Mouse (Mus musculus) adrenal gland, adult 8-10 months (tissue): ENCODE measurements around the gene Lrrc49. TPM values are rescaled to one million over a fixed set of nuclear protein-coding genes. Genes with fewer than 3 reads are reported as not detected.
A peak's percentile ranks its signal among the peaks of the same experiment; 100 is the strongest.

Experiments
- DNase-seq: peaks from one replicate; pipeline ENCODE4 v3.0.0; 2022
- total RNA-seq, 4 experiments: library from RNA; stranded (reverse); gene quantifications; 2 replicates each; pipeline ENCODE4 v1.2.4; 2022

Gene Lrrc49
- total RNA-seq, 4 experiments from 2014 or later, result 16.1 to 24.9 (median 22.2) TPM

DNA sequence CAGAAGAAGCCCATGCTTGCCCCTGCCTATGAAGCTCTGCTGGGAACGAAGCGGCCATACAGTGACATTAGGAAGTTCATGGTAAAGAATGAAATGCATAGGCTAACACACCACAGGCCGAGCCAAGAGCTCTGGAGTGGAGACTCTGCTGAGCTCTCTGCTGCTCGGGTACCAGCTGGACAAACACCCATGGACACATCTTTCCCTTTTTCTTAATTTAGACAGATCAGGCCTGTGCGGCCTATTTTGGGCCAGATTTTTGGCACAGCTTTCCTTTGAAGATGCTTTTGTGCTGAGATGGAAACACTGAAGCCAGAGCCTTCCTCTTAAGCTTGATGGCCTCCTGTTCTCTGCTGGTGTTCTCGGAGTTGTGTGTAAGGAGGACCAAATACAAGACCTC lies 95.0 kb downstream of the Lrrc49 start:
- DNase-seq, result no peak

DNA sequence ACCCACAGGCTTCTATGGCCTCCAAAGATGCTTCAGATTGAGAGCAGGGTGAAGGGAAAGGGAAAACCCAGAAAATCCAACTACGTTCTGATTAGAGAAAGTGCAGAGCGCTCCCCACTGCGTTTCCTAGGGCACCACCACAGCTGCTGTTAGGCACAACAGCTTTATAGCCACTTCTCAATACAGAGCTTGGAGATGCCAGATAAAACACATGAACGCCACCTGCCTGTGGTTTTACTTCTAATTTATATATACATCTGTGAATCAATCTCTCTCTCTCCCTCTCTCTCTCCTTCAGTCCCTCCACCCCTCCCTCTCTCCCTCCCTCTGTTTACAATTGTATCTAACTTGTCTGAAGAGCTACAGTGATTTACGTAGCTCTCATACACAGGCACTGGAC lies 95.6 kb downstream of the Lrrc49 start:
- no peak for DNase-seq

DNA sequence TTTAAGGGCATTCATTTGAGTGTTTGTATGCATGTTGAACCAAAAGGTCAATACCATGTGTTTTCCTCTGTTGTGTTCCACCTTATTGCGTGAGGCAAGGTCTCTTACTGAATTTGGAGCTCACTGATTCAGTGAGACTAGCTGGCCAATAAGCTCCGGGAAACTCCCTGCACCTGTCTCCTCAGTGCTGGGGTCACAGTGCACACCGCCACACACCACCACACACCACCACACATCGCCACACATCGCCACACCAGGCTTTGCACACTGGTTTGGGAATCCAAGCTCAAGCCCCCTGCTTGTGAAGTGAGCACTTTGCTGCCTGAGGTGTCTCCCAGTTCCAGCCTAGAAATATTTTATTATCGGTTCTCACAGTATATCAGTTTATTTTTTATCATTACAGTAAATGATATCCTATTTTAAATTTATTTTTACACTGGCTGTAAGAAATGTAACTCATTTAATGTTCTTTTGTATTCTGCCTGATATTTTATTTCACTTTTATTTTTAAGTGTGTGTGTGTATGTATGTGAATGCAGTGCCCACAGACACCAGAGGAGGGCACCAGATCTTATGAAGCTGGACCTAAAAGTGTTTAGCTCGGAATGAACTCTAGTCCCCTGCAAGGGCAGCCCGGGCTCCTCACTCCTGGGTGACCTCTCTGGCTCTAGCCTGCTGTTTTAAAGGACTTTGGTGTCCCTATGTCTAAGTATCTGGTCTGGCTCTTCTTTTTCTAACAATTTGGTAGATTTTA lies 96.9 kb downstream of the Lrrc49 start:
- DNase-seq, result no peak

DNA sequence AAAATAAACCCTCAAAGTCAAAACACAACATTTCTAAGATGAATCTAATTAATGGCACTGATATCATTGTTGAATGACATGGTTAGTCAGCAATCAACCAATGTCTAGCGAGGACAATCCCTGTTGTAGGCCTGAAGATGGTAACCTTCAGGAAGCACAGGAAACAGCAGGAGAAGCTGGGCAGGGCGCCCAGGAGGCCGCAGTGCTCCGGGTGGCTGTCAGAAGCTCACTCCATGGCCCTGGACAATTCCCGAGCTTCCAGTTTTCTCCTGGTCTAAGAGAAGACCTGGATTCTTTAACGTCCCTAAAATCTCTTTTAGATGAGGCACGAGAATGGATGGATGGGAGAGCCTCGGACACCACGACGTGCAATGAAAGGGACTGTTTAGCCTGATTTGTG lies 99.0 kb downstream of the Lrrc49 start:
- DNase-seq, result no peak

DNA sequence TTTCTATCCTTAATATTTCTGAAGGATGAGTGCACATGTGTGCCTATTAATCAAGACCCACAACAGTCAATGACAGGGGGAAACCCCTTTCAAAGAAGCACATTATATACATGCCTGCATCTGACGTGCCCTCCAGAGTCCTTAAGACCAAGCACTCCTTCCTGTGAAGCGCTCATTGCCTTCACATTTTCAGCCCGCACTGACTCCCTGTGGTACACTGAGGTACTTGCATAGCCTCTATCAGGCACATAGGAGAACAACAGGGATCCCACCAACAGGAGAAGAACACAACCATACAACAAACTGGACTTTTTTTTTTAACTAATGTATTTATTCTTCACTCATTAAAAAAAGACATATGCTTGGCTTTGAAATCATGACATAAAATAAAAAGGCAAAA lies 101.0 kb downstream of the Lrrc49 start:
- no peak for DNase-seq

DNA sequence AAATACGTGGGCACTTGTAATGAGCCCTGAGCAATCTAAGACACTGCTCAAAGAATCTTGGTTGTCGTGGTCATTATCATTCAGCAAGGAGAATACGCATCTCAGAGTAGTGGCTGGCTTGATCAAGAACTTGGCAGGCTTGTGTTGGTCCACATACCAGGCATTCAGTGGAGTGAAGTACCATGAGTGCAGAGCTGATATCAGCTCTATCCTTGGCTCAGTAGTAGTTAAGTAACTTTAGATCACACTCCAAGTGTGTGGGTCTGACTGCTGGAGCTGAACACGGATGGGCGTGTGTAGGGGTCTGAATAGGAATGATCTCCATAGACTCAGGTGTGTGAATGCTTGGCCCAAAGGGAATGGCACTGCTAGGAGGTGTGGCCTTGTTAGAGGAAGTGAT lies 102.8 kb downstream of the Lrrc49 start:
- DNase-seq, result no peak

DNA sequence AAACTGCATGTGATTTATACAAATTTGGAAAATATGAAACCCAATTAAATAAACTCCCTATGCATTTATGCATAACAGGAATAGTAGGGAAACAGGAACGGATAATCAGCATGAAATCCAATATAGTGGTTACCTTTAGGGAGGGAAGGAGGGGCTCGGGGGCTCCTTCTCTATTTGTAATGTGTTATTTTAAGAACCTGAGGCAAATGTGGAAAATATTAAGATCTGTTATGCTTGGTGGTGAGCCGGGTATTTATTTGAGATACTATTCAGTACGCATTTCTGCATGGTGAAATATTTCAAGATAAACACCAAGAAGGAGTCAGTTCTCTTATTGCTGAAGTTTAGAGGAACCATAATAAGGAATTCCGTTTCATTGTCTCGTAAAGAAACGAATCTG lies 105.4 kb downstream of the Lrrc49 start:
- no peak for DNase-seq

DNA sequence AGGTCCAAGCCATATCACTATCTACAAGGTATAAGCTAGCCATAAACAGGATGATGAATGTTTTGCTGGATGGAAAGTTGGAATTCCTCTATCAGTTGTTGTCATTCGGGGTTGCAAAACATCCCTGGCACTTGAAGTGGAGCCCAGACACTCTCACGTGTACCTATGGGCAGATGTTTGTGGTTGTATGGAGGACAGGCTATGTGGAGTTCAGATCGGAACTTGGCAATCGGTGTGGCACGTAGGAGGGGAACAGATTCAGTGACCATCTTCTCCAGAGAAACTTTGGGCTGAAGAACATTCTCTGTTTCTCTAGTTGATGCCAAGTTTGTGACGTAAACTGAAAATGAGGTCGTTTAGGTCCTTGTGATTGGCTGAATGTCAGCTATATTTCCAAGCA lies 114.9 kb downstream of the Lrrc49 start:
- DNase-seq, result no peak

DNA sequence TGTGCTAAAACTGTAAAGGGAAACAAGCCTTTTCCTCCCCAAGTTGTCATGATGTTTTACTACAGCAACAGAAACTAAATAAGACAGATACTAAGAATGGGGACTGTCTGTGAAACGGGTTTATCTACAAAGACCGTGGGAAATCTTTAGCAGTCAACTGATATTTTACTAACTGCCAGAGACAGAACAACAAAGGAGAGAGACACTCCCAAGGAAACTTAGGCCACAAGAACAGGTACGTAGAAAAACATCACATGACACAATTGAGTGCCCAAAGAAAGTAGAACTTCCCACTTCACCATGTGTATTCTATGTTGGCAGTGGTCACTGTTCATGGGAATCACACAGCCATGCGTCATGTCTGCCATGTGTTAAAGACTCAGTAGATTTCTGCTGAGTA lies 116.2 kb downstream of the Lrrc49 start:
- no peak for DNase-seq

DNA sequence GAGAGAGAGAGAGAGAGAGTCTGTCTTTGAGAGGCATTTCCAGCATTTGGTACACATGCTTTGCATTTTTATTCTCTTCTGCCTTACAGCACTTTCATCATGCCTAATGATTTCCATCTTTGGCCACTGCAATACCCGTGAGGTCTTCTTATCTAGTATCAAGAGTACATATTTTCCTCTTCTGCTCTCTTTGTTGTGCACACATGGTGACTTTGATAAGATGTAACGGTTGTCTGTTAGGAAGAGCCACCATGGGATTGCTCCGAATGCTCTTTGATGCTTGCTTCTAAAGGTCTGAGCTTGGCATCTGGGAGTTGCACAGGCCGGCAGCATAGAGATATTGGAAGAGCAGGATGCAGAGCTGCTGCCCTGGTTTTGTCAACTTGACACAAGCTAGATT lies 116.9 kb downstream of the Lrrc49 start:
- no peak for DNase-seq

DNA sequence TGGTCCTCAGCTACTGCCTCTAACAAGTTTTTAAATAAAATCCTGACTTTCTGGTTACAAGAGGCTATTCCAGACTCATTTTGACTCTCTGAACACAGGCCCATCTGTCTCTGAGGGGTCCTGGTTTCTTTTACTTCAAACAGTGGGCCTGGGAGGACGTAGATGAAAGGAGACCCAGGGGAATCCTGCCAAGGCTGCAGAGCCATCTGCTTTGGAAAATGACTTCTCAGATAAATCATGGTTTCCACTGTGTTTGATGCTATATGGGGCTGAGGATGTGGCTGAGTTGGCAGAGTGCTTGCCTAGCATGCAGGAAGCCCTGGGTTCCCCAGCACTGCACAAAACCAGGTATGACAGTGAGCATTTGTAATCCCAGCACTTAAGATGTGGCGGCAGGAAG lies 118.6 kb downstream of the Lrrc49 start:
- DNase-seq, result no peak

DNA sequence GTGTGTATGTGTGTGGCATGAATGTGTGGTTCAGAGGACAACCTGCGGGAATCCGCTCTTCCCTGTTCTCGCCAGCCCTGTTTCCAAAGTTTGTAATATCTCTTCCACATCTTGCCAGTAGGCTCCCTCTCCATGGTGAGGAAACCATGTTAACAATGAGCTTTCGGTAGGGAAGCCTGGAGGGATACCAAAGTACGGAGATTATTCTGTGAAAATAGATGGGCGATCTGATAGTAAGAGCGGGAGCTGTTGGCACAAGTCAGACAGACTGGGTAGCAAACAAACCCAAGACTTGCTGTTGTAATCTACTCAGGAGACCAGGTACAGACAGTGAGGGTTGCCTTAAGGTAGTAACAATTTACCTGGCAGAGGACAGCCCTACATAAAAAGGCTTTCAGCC lies 124.1 kb downstream of the Lrrc49 start:
- no peak for DNase-seq

DNA sequence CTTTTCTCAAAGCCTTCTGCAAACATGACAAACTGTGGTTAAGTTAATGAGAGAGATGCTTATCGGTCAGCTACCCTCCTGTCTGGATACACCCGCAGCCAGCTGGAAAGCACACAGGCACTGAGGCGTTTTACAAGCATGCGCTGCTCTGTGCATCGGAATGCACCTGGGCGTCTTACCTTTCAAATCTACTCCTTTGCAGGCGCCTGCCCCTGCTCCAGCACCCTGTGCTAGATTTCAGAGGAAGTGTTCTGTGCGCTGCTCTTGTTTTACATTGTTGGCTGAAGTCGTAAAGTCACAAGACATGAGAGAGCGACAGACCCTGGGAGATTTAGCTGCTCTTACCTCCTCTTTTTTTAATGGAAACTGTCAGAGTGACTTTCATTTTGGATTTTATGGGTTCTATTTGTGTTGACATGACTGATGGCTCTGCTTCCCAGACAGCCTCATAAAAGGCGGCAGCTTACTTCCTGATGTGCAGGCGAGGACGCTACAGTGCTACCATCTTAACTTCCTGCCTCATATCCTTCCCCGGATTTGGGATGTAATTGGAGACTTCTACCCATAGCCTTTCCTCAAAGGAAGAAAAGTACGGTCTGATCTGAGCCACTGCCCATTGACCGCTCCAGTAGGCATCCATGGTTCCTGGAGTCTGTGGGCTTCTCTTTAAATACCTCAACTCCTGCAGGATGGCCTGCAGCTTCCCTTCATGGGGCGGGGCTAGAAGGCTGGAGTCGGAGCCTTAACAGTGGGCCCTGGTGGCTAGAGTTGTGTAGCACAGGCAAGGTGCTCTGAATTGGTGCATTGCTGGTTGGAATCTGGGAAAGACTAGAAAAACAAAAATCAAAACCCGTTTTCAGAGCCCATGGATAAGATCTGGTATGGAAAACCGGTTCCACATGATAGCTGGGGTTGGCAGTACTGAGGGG lies 125.3 kb downstream of the Lrrc49 start:
- no peak for DNase-seq

DNA sequence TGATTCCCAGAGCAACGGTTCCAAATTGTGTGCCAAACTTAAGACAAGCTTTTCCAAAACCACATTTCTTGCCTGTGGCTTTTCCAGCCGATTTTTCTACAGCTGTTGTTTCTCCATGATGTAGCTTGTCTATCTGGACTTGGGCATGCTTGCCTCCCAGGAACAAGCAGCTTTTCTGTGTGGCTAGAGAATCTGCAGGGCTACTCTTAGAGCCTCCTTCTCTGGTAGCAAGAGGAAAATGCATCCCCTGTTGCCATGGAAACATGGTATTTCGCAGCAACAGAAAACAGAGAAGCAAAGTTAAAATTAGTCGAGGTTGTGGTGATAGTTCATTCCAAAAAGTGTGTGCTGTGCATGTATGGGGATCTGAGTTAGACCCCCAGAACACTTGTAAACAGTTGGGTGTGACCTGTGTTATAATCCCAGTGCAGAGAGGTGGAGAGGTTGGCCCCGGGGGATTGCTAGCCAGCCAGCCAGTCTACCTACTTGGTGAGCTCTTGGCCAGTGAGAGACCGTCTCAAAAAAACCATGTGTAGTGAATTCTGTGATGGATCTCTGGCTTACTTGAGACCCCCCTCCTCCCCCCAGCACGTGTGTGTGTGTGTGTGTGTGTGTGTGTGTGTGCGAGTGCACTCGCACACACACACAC lies 126.2 kb downstream of the Lrrc49 start:
- DNase-seq, result no peak

DNA sequence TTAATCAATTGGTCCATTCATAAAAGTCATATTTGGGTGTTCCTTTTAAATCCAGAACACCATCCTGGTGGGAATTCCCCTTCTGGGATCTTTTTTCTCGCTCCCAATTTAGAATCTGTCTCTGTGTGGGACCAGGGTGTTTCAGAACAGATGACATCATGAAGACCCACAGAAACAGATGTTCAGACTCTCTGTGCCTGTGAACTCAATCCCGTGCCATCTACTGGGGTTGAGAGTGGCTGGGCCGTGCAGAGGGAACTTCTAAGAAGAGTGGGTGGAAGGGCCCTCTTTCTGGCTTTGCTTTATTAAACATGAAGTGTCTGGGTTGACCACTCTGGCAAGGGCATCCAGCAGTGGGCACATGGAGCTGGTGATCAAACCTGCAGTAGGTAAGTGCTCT lies 129.5 kb downstream of the Lrrc49 start:
- no peak for DNase-seq

DNA sequence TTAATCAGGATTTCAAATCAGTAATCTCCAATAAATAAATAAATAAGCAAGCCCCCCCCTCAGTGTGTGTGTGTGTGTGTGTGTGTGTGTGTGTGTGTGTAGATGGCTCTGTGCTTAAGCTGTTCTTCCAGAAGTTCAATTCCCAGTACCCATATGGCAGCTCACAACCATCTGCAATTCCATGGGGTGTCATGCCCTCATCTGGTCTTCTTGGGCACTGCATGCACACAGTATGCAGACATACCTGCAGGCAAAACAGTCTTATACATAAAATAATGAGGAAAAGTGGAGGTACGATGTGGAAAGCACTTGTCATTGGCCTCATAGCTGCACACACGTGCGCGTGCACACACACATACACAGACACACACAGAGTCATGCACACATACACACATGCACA lies 136.7 kb downstream of the Lrrc49 start:
- DNase-seq, result no peak

DNA sequence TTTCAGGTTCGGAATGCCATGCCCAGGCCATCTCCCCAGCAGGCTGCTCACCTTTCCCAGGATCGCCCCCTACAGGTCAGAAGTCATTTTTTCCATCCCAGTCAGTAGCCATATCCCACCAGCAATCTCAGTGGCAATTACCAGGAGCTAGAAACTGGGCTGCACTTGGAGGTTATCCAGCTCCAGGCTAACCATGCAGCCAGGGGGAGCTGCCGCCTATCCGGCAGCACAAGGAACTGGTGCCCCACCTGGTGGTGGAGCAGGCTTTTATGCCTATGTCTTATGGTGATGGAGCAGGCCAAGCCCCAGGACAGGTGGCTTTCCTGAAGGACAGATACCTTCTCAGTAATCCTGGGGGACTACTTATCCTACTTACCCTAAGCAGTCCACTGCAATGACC lies 139.8 kb downstream of the Lrrc49 start:
- peak; percentile 20 for DNase-seq

DNA sequence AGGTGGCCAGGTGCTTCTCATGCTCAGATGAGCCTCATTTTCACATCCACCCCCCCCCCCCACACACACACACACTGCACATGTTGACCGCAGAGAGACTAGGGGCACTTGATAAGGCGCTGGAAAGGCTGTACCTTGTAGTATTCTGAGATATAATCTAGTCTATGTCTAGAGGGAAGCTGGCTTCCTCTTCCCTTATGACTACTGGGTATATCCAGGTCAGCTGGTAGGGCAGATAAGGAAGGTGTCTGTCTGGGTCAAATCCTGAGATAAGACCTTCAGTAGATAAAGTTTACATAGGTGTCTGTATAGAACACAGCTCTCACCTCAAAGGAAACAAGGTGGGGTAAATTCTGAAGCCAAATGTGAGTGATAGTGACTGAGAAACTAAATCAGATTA lies 141.8 kb downstream of the Lrrc49 start:
- DNase-seq, result no peak

DNA sequence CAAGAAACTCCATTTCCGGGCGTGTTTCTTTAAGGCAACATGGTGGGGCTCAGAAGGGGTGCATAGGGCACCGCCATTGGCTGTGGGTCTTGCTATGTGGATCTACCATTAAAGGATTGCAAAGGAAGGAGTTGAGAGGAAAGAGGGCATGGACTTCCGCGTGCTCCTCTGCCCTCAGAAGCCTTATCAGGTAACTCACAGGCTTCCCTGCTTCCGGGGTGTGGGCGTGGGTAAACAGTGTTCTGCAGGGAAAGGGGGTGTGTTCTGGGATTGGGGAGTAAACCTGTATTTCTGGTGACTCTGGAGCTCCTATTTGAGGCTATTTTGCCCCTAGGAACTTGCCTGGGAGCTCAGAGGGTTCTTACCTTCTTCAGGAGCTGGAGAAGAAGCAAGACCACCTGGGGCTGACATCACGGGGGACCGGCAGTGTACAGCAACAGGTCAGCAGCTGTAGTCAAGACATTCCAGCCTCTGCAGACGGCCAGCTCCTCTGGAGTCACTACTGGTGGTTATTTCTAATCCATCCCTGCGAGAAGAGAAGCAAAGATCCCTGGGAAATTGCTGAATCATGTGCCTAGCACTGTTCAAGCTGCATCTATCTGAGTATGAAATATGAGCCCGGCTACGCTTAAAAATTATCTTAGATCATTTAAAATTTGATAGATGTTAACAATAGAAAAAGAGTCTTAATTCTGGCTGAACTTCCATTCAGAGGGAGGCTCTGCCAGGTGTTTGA lies 142.4 kb downstream of the Lrrc49 start:
- no peak for DNase-seq

DNA sequence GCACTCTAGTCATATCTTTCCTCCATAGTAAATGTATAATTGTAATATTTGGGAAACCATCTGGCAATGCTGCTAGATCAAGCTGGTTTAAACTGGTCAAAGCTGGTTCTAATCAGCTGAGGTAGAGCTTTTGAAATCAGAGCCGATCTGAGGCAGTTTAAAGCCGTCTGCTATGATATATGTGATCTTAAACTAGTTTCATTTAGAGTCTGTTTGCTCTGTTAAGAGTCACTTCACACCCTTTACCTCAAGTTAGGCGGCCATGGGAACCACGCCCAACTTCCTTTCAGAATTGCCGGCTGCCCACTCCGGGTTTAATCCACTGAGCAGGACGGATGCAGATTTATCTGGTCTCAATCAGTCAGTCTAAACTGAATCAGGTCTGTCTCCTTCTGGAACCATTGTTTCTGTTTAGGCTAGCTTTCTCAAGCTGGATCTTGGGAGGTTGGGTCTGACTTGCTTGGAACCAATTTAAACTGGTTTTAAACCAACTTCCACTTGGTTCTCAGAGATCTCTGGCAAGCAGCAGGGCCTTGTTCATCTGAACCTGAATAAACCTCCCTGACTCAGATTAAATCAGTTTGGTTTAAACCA lies 144.4 kb downstream of the Lrrc49 start:
- DNase-seq, result no peak

DNA sequence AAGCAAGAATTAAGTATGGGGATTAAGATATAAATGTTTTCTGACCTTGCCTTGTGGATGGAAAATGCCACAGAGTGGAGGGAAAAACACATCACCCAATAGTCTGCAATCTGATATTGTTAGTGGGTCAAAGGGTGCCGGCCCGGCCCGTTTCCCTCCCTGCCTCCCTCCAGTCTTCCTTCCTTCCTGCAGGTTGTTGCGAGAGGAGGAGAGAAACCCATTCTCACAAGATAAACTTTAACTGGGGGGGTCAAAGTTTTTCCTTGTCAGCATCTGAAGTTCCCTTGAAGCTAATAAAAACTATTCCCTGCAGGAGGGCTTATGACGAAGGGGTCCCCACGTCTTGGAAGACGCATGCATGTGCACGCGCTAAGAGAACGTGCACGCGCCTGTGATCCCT lies 157.6 kb downstream of the Lrrc49 start:
- no peak for DNase-seq
